2 mouse cellular contexts compared by ENCODE assay signal in the genomic region with DNA sequence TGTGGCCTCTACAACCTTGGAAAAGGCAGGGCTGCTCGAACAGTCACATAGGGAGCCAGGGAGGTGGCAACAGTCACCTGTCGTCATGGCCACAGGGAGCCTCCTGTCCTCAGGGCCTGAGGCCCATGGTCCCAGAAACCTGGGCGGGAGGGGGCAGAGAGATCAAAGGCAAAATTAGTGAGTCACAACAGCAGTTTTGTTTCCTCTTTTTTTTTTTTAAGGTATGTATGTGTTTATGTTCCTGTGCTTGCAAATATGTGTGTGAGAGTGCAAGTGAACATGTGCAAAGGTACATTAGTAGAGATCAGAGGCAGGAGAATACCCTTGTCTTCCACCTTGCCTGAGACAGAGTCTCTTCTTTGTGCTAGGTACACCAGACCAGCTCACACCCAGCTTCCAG.
TF ChIP-seq lines count a peak whose summit lies in the region.

No protein-coding gene starts in this region.

TF ChIP-seq in CH12.LX, 34 proteins besides CTCF, POLR2A, EP300 and RAD21:
- TF ChIP-seq ZNF384 (IDR thresholded peaks at IDR 0.05; ENCODE audit: low read depth, low read length) = peak; percentile 56
- no peak for TF ChIP-seq ZKSCAN1 (IDR thresholded peaks at IDR 0.05; ENCODE audit: borderline replicate concordance, low read depth, low read length)
- no peak for TF ChIP-seq NELFE (IDR thresholded peaks at IDR 0.05; ENCODE audit: low read depth, low read length)
- no peak for TF ChIP-seq CHD1 (IDR thresholded peaks at IDR 0.05; ENCODE audit: low read depth, low read length)
- no peak for TF ChIP-seq POLR2AphosphoS2 (IDR thresholded peaks at IDR 0.05; ENCODE audit: low read depth, low read length)
- no peak for TF ChIP-seq KAT2A (IDR thresholded peaks at IDR 0.05; ENCODE audit: insufficient replicate concordance, low read length)

TF ChIP-seq in MEL, 35 proteins besides CTCF, POLR2A, EP300 and RAD21 (continued from another document):
- peak; percentile 60 for TF ChIP-seq ZNF384 (IDR thresholded peaks at IDR 0.05; ENCODE audit: low read depth, low read length)
